In genomic region chr2:93809931-93810330, GRCm38 (mm10) we compare ENCODE assay signal across 9 mouse cellular contexts. TPM values are rescaled to one million over a fixed set of nuclear protein-coding genes. Genes with fewer than 3 reads are reported as not detected.
DNase-seq lines count a peak whose midpoint lies in the region; ATAC-seq and TF ChIP-seq lines count a peak whose summit lies in the region.
"Had no signal": no experiment of that assay in that cellular context is flagged by ENCODE, and none has a peak within 500 bp of the region (broad histone marks: within the 10 kb centered on the region; RNA-seq: fewer than 3 reads in every experiment).

No protein-coding gene starts in this region.

- no peak overlapping the region for H3K9ac ChIP-seq in neural tube, embryonic 15.5 days (replicated peaks)
- no peak overlapping the region for H3K9ac ChIP-seq in hindbrain, postnatal 0 days (replicated peaks; ENCODE audit: low read length)
- H3K9ac ChIP-seq: heart, embryonic 13.5 days had no signal

- peak; percentile 50 for DNase-seq in adrenal gland, adult 2 months
- no peak for DNase-seq in adrenal gland, adult 8-10 months
- DNase-seq in neural tube, embryonic 10.5 days (ENCODE audit: extremely low spot score, low spot score) = peak; percentile 37
- DNase-seq in cerebellum, adult 9-10 months = peak; percentile 72
- peak; percentile 68 for DNase-seq in hindbrain, postnatal 0 days (ENCODE audit: low spot score)
- no peak for DNase-seq in layer of hippocampus, adult 11-12 months (ENCODE audit: low spot score)

- no peaks in the 10 kb centered on the region for H3K4me1 ChIP-seq in neural tube, embryonic 15.5 days
- H3K4me1 ChIP-seq in hindbrain, postnatal 0 days (ENCODE audit: insufficient read depth, low read length) = no peaks in the 10 kb centered on the region

- peaks cover 69% of the 10 kb centered on the region for H3K36me3 ChIP-seq in neural tube, embryonic 15.5 days
- peaks cover 34% of the 10 kb centered on the region for H3K36me3 ChIP-seq in hindbrain, postnatal 0 days (ENCODE audit: insufficient read depth, low read length)

- no peaks in the 10 kb centered on the region for H3K27me3 ChIP-seq in neural tube, embryonic 15.5 days (replicated peaks)
- no peaks in the 10 kb centered on the region for H3K27me3 ChIP-seq in hindbrain, postnatal 0 days (ENCODE audit: insufficient read depth, low read length)
- H3K27me3 ChIP-seq: heart, embryonic 13.5 days had no signal

- H3K4me3 ChIP-seq in neural tube, embryonic 15.5 days (replicated peaks) = no peak overlapping the region
- H3K4me3 ChIP-seq in hindbrain, postnatal 0 days (ENCODE audit: low read length) = no peak overlapping the region
- H3K4me3 ChIP-seq: heart, embryonic 13.5 days had no signal

- H3K4me2 ChIP-seq in neural tube, embryonic 15.5 days = no peak overlapping the region
- H3K4me2 ChIP-seq in hindbrain, postnatal 0 days (ENCODE audit: low read depth, low read length) = no peak overlapping the region
- H3K4me2 ChIP-seq: heart, embryonic 13.5 days had no signal

- no peaks in the 10 kb centered on the region for H3K9me3 ChIP-seq in neural tube, embryonic 15.5 days (replicated peaks)
- H3K9me3 ChIP-seq in hindbrain, postnatal 0 days (ENCODE audit: low read length) = no peaks in the 10 kb centered on the region
- H3K9me3 ChIP-seq: heart, embryonic 13.5 days had no signal

- ATAC-seq in neural tube, embryonic 15.5 days (ENCODE audit: low FRiP score) = no peak
- peak; percentile 50; the same call in 1 of the 2 replicates for ATAC-seq in hindbrain, postnatal 0 days
- ATAC-seq in megakaryocyte-erythroid progenitor cell, adult 5-6 weeks (replicated peaks; ENCODE audit: low FRiP score, low TSS enrichment, poor library complexity, severe bottlenecking) = peak; percentile 88

- peak; percentile 95 for TF ChIP-seq CTCF in hindbrain, postnatal 0 days (IDR thresholded peaks at IDR 0.05; ENCODE audit: low read depth)

- 10% methylated on average over 2 of the region's 2 CpGs for WGBS in neural tube, embryonic 15.5 days
- WGBS in hindbrain, postnatal 0 days = 15% methylated on average over 2 of the region's 2 CpGs

- no peak overlapping the region for H3K27ac ChIP-seq in neural tube, embryonic 15.5 days (replicated peaks)
- H3K27ac ChIP-seq in hindbrain, postnatal 0 days = no peak overlapping the region
- H3K27ac ChIP-seq: heart, embryonic 13.5 days had no signal

RNA-seq across cellular contexts. Expression of gene Ext2, which starts 12.4 kb away (rescaled TPM):
- 10 to 100 TPM; 94.2 to 94.9 TPM for total RNA-seq in adrenal gland, adult 2 months (2021)
- polyA plus RNA-seq in adrenal gland, adult 2 months (2012; rRNA removed) = 33.0 and 43.5 TPM in 2 replicates
- total RNA-seq in adrenal gland, adult 8-10 months (2022) = 100 to 1,000 TPM in 3 of 4 experiments, 10 to 100 TPM in 1; 98.9 to 144 (median 104) TPM
- 69.7 and 77.0 TPM in 2 replicates for polyA plus RNA-seq in neural tube, embryonic 15.5 days (2015; fragmentation: Nextera tagmentation; extraction: Ambion mirVana)
- 34.9 and 37.8 TPM in 2 replicates for total RNA-seq in hindbrain, postnatal 0 days (2014; rRNA removed)
- 69.8 and 70.3 TPM in 2 replicates for polyA plus RNA-seq in hindbrain, postnatal 0 days (2015; fragmentation: Nextera tagmentation; extraction: Ambion mirVana)
- total RNA-seq in megakaryocyte-erythroid progenitor cell, adult 5-6 weeks (2014; fragmentation: Nextera tagmentation) = 49.9 and 50.8 TPM in 2 replicates
- total RNA-seq in megakaryocyte-erythroid progenitor cell, adult 5-6 weeks (2017) = 28.5 and 42.0 TPM in 2 replicates

RNA-seq across cellular contexts. Expression of gene Accs, which starts 39.8 kb away (rescaled TPM):
- 1 to 10 TPM; 8.9 to 9.6 TPM for total RNA-seq in adrenal gland, adult 2 months (2021)
- 15.2 and 16.7 TPM in 2 replicates for polyA plus RNA-seq in adrenal gland, adult 2 months (2012; rRNA removed)
- total RNA-seq in adrenal gland, adult 8-10 months (2022) = 10 to 100 TPM; 11.8 to 20.3 (median 15.2) TPM
- polyA plus RNA-seq in neural tube, embryonic 15.5 days (2015; fragmentation: Nextera tagmentation; extraction: Ambion mirVana) = 4.2 and 5.4 TPM in 2 replicates
- total RNA-seq in hindbrain, postnatal 0 days (2014; rRNA removed) = 12.0 and 19.1 TPM in 2 replicates
- 6.5 and 6.6 TPM in 2 replicates for polyA plus RNA-seq in hindbrain, postnatal 0 days (2015; fragmentation: Nextera tagmentation; extraction: Ambion mirVana)
- 2.6 and 3.0 TPM in 2 replicates for total RNA-seq in megakaryocyte-erythroid progenitor cell, adult 5-6 weeks (2014; fragmentation: Nextera tagmentation)
- total RNA-seq in megakaryocyte-erythroid progenitor cell, adult 5-6 weeks (2017) = 4.8 and 5.3 TPM in 2 replicates

RNA-seq across cellular contexts. Expression of gene Accsl, which starts 59.0 kb away (rescaled TPM):
- 1 to 10 TPM in 1 of 2 experiments, under 1 TPM in 1; 0.43 to 1.6 TPM for total RNA-seq in adrenal gland, adult 2 months (2021)
- polyA plus RNA-seq in adrenal gland, adult 2 months (2012; rRNA removed) = not detected in 2 replicates
- total RNA-seq in adrenal gland, adult 8-10 months (2022) = under 1 TPM in 3 of 4 experiments, not detected in 1; 0.25 to 0.49 (median 0.38) TPM
- polyA plus RNA-seq in neural tube, embryonic 15.5 days (2015; fragmentation: Nextera tagmentation; extraction: Ambion mirVana) = 0.23 and 0.37 TPM in 2 replicates
- not detected in 2 replicates for total RNA-seq in hindbrain, postnatal 0 days (2014; rRNA removed)
- 0.30 and 0.39 TPM in 2 replicates for polyA plus RNA-seq in hindbrain, postnatal 0 days (2015; fragmentation: Nextera tagmentation; extraction: Ambion mirVana)
- not detected in 2 replicates for total RNA-seq in megakaryocyte-erythroid progenitor cell, adult 5-6 weeks (2014; fragmentation: Nextera tagmentation)
- total RNA-seq in megakaryocyte-erythroid progenitor cell, adult 5-6 weeks (2017) = not detected in 2 replicates
- polyA plus RNA-seq: heart, embryonic 13.5 days had no signal

Comparison
In these comparisons a context has a peak if more than half of its experiments do, and no peak if none do; other contexts are left out.
1. DNase-seq: peak in adrenal gland, adult 2 months (single experiment), neural tube, embryonic 10.5 days (single experiment), cerebellum, adult 9-10 months (single experiment) and hindbrain, postnatal 0 days (single experiment); none in adrenal gland, adult 8-10 months (single experiment) and layer of hippocampus, adult 11-12 months (single experiment).